Mouse (Mus musculus): ENCODE measurements around the gene Olfr122. TPM values are rescaled to one million over a fixed set of nuclear protein-coding genes. Genes with fewer than 3 reads are reported as not detected.

The Olfr122 gene
- not detected for total RNA-seq (2021)

GRCm38 (mm10) chr17:37768307-37768706, at the start of gene Olfr122:
Gene Olfr122 (plus strand): TSS chr17:37768607.
- DNase-seq: no peak
- intact Hi-C loops (cut with DNase I): no loop called here

- intact Hi-C loops (cut with DNase I): no loop called here
- no peak for DNase-seq
Measured at GRCm38 (mm10) chr17:37721508-37721907, 46.9 kb upstream of the Olfr122 start, which contains the start of gene Olfr120. Gene Olfr120 (plus strand): TSS chr17:37721808.

DNA sequence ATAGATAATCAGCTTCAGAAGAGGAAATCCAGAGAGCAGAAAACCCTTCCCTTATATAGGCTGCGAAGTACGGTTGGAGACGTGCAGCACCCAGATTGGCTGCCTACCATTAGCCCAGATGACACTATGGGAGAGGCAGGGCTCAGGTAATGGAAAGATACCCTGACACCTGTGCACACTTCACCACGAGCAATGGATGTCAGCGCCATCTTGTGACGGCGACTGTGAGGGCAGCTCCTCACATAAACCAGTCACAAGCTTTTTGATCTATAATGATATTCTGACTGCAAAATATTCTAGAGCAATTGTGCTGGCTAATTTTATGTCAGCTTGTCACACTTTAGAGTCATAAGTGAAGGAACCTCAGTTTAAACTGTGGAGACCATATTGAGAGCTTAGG, 30.3 kb upstream of the Olfr122 start:
- intact Hi-C loops (cut with DNase I): no loop called here
- DNase-seq: no peak

- no peak for DNase-seq
- intact Hi-C loops (cut with DNase I): no loop called here
Measured at GRCm38 (mm10) chr17:37793229-37793628, 24.8 kb downstream of the Olfr122 start, which contains the start of gene Olfr123. Gene Olfr123 (plus strand): TSS chr17:37793529.

DNA sequence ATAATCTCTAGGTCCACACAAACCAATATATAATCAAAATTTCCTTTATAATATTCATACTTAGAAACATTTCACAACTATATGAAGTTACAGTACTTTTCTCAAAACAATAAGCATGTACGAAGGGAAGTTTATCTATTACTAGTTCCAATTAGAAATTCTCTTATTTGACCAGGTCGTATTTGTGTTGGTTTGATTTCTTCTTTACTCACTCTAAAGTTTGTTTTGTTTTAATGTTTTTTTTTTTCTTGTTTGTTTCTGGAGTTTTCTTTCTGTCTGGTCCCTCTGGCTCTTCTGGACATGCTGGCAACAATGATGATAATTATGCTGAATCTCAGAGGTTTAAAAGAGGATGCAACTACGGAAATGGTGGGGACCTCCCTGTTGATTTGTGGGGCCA, 31.2 kb downstream of the Olfr122 start, which contains the start of gene Olfr124:
Gene Olfr124 (plus strand): TSS at position 301 of the 400 bp plus-strand sequence.
- intact Hi-C loops (cut with DNase I): no loop called here

More for the DNA sequence above, 31.2 kb downstream of the Olfr122 start, which contains the start of gene Olfr124:
- DNase-seq: no peak

Other genes with a start within 250 kb of the Olfr122 start
- gene Olfr112, start 199.2 kb upstream of the Olfr122 start, total RNA-seq (2021): not detected
- not detected for gene Olfr113, start 190.9 kb upstream of the Olfr122 start, total RNA-seq (2021)
- not detected for gene Olfr114, start 175.9 kb upstream of the Olfr122 start, total RNA-seq (2021)
- gene Olfr115, start 141.5 kb upstream of the Olfr122 start, total RNA-seq (2021): not detected
- gene Olfr116, start 141.4 kb upstream of the Olfr122 start, total RNA-seq (2021): not detected
- not detected for gene Olfr117, start 104.8 kb upstream of the Olfr122 start, total RNA-seq (2021)
- not detected for gene Olfr118, start 101.6 kb upstream of the Olfr122 start, total RNA-seq (2021)
- not detected for gene Olfr119, start 72.0 kb upstream of the Olfr122 start, total RNA-seq (2021)
- gene Olfr120, start 46.8 kb upstream of the Olfr122 start, total RNA-seq (2021): not detected
- gene Olfr121, start 19.8 kb upstream of the Olfr122 start, total RNA-seq (2021): not detected
- gene Olfr123, start 24.9 kb downstream of the Olfr122 start, total RNA-seq (2021): not detected
- not detected for gene Olfr124, start 31.3 kb downstream of the Olfr122 start, total RNA-seq (2021)
- not detected for gene Olfr125, start 64.3 kb downstream of the Olfr122 start, total RNA-seq (2021)
- not detected for gene Olfr126, start 78.9 kb downstream of the Olfr122 start, total RNA-seq (2021)
- gene Olfr127, start 131.8 kb downstream of the Olfr122 start, total RNA-seq (2021): not detected
- not detected for gene Olfr128, start 151.9 kb downstream of the Olfr122 start, total RNA-seq (2021)
- not detected for gene Olfr761, start 184.5 kb downstream of the Olfr122 start, total RNA-seq (2021)

Data from left cerebral cortex, postnatal 4 days (tissue).